Mouse (Mus musculus): ENCODE results near the gene Polr3c. TPM values are rescaled to one million over a fixed set of nuclear protein-coding genes. Genes with fewer than 3 reads are reported as not detected.
"Not testable (repeated sequence)": the region's sequence is repeated elsewhere in the genome, so short reads cannot be mapped to it uniquely, and the experiment has no call there.

The Polr3c gene
- total RNA-seq, 1 experiment: 22.2 TPM

DNA sequence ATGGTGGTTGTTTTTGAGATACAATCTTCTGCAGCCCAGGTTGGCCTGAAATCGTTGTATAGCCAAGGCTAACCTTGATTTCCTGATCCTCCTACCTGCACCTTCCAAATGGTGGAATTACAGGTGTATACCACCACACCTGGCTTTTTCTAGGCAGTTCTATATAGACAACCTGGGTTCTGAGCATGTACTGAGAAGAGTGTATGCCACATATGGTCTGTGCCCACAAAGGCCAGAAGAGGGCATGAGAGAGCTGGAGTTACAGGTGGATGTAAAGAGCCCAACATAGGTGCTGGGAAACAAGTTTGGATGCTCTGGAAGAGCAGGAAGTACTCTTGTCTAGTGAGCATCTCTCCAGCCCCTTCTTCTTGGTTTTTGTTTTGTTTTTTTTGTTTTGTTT is 60.1 kb downstream of the Polr3c start:
- no peak overlapping the region for H3K27ac ChIP-seq (ENCODE audit: insufficient read depth, low read depth, low read length, poor library complexity, severe bottlenecking)
- H3K4me1 ChIP-seq (ENCODE audit: control insufficient read depth in 2 of 2, insufficient read depth in 2 of 2, low read length in 2 of 2, poor library complexity in 1 of 2): peaks cover 5 to 8% of the 10 kb centered on the region in 2 experiments; a peak in 3 of 4 replicates
- no peak overlapping the region for H3K9ac ChIP-seq (ENCODE audit: insufficient read depth, low read depth, low read length, poor library complexity, severe bottlenecking)
- H3K36me3 ChIP-seq (ENCODE audit: control insufficient read depth, insufficient read depth, low read length, poor library complexity, severe bottlenecking): no peaks in the 10 kb centered on the region
- no peaks in the 10 kb centered on the region for H3K9me3 ChIP-seq (ENCODE audit: control insufficient read depth, insufficient read depth, low read depth, low read length)
- in situ Hi-C loops (cut with MboI; ENCODE audit: low sequenced_read_pairs in 2 of 2, unreplicated experiment in 2 of 2): loop anchor here in 1 of 2 experiments (5.0 kb wide), 1 partner anchor 40 kb away; the partner anchor contains the start of gene Nudt17
- no peak for TF ChIP-seq ZNF384 (IDR thresholded peaks at IDR 0.05; ENCODE audit: low read depth, low read length)
- TF ChIP-seq ZC3H11A (IDR thresholded peaks at IDR 0.05; ENCODE audit: borderline replicate concordance, low read depth, low read length): peak; percentile 63; the same call in 1 of the 2 replicates
- no peak overlapping the region for H3K4me3 ChIP-seq (ENCODE audit: insufficient read depth in 1 of 2, low read depth in 1 of 2, low read length in 2 of 2, poor library complexity in 1 of 2, severe bottlenecking in 1 of 2)
- DNase-seq (ENCODE audit: low read depth, low spot score): peak; percentile 69

DNA sequence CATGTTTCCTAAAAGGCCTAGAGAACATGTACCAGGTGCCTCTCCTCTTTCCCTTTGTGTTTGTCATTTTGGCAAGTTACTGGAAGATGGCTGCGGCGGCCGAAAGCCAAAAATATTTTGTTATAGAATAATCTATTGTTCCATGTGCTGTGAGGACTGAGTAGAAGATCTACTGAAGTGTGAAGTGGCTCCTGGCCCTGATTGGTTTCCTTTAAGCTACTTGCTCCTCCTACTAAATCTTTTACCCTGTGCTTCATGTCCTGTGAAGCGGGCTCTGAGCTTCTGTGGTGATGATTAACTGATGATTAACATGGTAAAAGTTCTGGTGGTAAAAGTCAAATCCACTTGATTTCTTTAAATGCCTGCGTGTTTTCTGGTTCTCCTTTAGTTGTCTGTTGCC is 60.5 kb downstream of the Polr3c start:
- no peak for DNase-seq (ENCODE audit: low read depth, low spot score)
- Histone ChIP-seq H3K4me3 (ENCODE audit: insufficient read depth in 1 of 2, low read depth in 1 of 2, low read length in 2 of 2, poor library complexity in 1 of 2, severe bottlenecking in 1 of 2) (no peak overlapping the region), H3K27ac (ENCODE audit: insufficient read depth, low read depth, low read length, poor library complexity, severe bottlenecking) (no peak overlapping the region), H3K36me3 (ENCODE audit: control insufficient read depth, insufficient read depth, low read length, poor library complexity, severe bottlenecking) (no peaks in the 10 kb centered on the region), H3K9ac (ENCODE audit: insufficient read depth, low read depth, low read length, poor library complexity, severe bottlenecking) (no peak overlapping the region), H3K9me3 (ENCODE audit: control insufficient read depth, insufficient read depth, low read depth, low read length) (no peaks in the 10 kb centered on the region), H3K4me1 (ENCODE audit: control insufficient read depth in 2 of 2, insufficient read depth in 2 of 2, low read length in 2 of 2, poor library complexity in 1 of 2) (peaks cover 5 to 8% of the 10 kb centered on the region in 2 experiments; a peak in 3 of 4 replicates)
- in situ Hi-C loops (cut with MboI; ENCODE audit: low sequenced_read_pairs in 2 of 2, unreplicated experiment in 2 of 2): loop anchor here in 1 of 2 experiments (5.0 kb wide), 1 partner anchor 40 kb away; the partner anchor contains the start of gene Nudt17
- TF ChIP-seq ZNF384 (IDR thresholded peaks at IDR 0.05; ENCODE audit: low read depth, low read length): no peak

DNA sequence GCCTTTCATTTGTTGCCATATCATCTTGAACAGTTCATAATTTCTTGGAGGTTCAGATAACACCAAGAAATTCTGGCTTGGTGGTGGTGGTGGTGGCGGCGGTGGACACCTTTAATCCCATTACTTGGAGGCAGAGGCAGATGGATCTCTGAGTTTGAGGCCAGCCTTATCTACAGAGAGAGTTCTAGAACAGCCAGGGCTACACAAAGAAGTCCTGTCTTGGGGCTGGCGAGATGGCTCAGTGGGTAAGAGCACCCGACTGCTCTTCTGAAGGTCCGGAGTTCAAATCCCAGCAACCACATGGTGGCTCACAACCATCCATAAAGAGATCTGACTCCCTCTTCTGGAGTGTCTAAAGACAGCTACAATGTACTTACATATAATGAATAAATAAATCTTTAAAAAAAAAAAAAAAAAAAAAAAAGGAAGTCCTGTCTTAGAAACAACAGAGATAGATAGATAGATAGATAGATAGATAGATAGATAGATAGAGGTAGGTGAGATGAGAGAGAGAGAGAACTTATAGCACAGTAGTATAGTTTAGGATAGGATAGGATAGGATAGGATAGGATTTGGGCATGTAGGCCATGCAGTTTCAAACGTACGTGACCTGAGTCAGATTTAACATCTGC is 61.6 kb downstream of the Polr3c start:
- H3K4me3 ChIP-seq (ENCODE audit: insufficient read depth in 1 of 2, low read depth in 1 of 2, low read length in 2 of 2, poor library complexity in 1 of 2, severe bottlenecking in 1 of 2); H3K27ac ChIP-seq (ENCODE audit: insufficient read depth, low read depth, low read length, poor library complexity, severe bottlenecking); H3K4me1 ChIP-seq (ENCODE audit: control insufficient read depth in 2 of 2, insufficient read depth in 2 of 2, low read length in 2 of 2, poor library complexity in 1 of 2); H3K9me3 ChIP-seq (ENCODE audit: control insufficient read depth, insufficient read depth, low read depth, low read length); DNase-seq (ENCODE audit: low read depth, low spot score); H3K9ac ChIP-seq (ENCODE audit: insufficient read depth, low read depth, low read length, poor library complexity, severe bottlenecking); H3K36me3 ChIP-seq (ENCODE audit: control insufficient read depth, insufficient read depth, low read length, poor library complexity, severe bottlenecking): not testable (repeated sequence)
- in situ Hi-C loops (cut with MboI; ENCODE audit: low sequenced_read_pairs in 2 of 2, unreplicated experiment in 2 of 2): loop anchor here in 1 of 2 experiments (5.0 kb wide), 1 partner anchor 41 kb away; the partner anchor contains the start of gene Nudt17

DNA sequence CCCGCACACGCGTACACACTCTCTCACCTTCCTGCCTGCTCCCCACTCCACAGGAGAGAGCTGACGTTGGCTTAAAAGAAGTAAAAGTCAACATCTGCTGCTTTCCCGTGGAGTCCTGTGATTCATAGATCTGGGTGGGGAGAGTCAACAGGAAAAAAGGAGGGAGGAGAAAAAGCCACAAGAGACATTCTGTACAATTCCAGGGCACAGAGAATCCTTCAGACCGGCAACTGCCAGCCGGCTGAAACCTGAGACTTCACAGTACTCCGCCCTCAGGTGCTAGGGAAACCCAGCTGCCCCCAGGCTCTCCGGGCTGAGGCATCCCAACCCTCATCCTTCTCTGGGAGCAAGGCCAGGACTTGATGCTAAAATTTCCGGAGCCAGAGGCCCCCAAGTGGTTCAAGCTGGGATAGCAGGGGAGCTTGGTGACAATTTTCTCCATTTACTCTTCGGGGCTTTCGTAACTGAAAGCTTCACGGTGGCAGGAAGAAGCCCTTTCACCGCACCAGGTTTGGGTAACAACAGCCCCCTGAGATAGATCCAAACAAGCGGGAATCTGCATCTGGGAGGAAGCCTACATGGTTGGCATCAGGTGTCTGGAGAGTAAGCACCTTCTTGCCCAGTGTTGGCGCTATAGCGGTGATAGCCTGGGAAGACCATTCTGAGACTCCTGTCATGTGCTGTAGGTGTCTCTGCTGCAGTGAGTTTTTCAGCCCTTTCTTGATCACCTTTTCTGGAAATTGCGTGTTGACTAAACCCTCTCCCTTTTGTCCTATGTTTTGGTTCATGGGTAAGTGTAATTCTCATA is 63.8 kb downstream of the Polr3c start:
- peak; percentile 97 for DNase-seq (ENCODE audit: low read depth, low spot score)
- in situ Hi-C loops (cut with MboI; ENCODE audit: low sequenced_read_pairs in 2 of 2, unreplicated experiment in 2 of 2): no loop called here
- Histone ChIP-seq H3K9me3 (ENCODE audit: control insufficient read depth, insufficient read depth, low read depth, low read length) (no peaks in the 10 kb centered on the region), H3K36me3 (ENCODE audit: control insufficient read depth, insufficient read depth, low read length, poor library complexity, severe bottlenecking) (no peaks in the 10 kb centered on the region), H3K4me3 (ENCODE audit: insufficient read depth in 1 of 2, low read depth in 1 of 2, low read length in 2 of 2, poor library complexity in 1 of 2, severe bottlenecking in 1 of 2) (peak overlapping the region; percentile 38 to 79; a peak in 3 of 4 replicates), H3K4me1 (ENCODE audit: control insufficient read depth in 2 of 2, insufficient read depth in 2 of 2, low read length in 2 of 2, poor library complexity in 1 of 2) (peaks cover 0 to 5% of the 10 kb centered on the region in 2 experiments; a peak in 1 of 4 replicates), H3K27ac (ENCODE audit: insufficient read depth, low read depth, low read length, poor library complexity, severe bottlenecking) (no peak overlapping the region), H3K9ac (ENCODE audit: insufficient read depth, low read depth, low read length, poor library complexity, severe bottlenecking) (peak overlapping the region; percentile 55; the same call in 1 of the 2 replicates)
- TF ChIP-seq MAFK (IDR thresholded peaks at IDR 0.05; ENCODE audit: insufficient read depth, low read depth, low read length): no peak
- peak; percentile 41; the same call in 1 of the 2 replicates for TF ChIP-seq HCFC1 (IDR thresholded peaks at IDR 0.05; ENCODE audit: borderline replicate concordance, insufficient read depth, low read length)
- peak; percentile 32; the same call in 1 of the 2 replicates for TF ChIP-seq ZC3H11A (IDR thresholded peaks at IDR 0.05; ENCODE audit: borderline replicate concordance, low read depth, low read length)

Measured in ES-E14 (cell line).